Mouse (Mus musculus) urinary bladder, postnatal 14 days (tissue): ENCODE data around the gene Lypla2.

Experiments
- DNase-seq: peaks from one replicate; pipeline ENCODE4 v3.0.0; 2021; ENCODE audit warnings: low spot score

Gene Lypla2

GRCm38 (mm10) chr4:135920304-135921241 lies 51.9 kb downstream of the Lypla2 start, which contains the start of gene Fuca1:
Fuca1 (plus strand) TSS chr4:135920735.
- DNase-seq: peak; percentile 96

GRCm38 (mm10) chr4:135919280-135919639 lies 53.2 kb downstream of the Lypla2 start:
- DNase-seq: no peak

GRCm38 (mm10) chr4:135918635-135919279 lies 53.7 kb downstream of the Lypla2 start:
- DNase-seq: no peak
